Mouse (Mus musculus): ENCODE results near the gene Tlx1. TPM values are rescaled to one million over a fixed set of nuclear protein-coding genes. Genes with fewer than 3 reads are reported as not detected.

The Tlx1 gene
- polyA plus RNA-seq (2014; fragmentation: Nextera tagmentation; extraction: Ambion mirVana): 0.26 TPM in 1 of 2 replicates, not detected in the other

GRCm38 (mm10) chr19:45150490-45151181 is at the start of gene Tlx1:
TSS of gene Tlx1 (plus strand) at chr19:45150680.
- Histone ChIP-seq H3K9ac (ENCODE audit: low read depth, low read length) (no peak within 1 kb of the TSS), H3K27ac (ENCODE audit: low read depth, low read length) (no peak within 1 kb of the TSS), H3K9me3 (ENCODE audit: control insufficient read depth, low read length) (peaks cover 6% of the 10 kb centered on the region; the same call in 1 of the 2 replicates), H3K4me2 (replicated peaks; ENCODE audit: low read depth, low read length) (peak within 1 kb of the TSS; percentile 38), H3K27me3 (ENCODE audit: control insufficient read depth, insufficient read depth, low read length) (peaks cover 97% of the 10 kb centered on the region), H3K4me1 (ENCODE audit: control insufficient read depth, insufficient read depth, low read length) (peaks cover 8% of the 10 kb centered on the region; the same call in 1 of the 2 replicates), H3K36me3 (ENCODE audit: control insufficient read depth, insufficient read depth, low read length) (no peaks in the 10 kb centered on the region), H3K4me3 (ENCODE audit: low read length) (peak within 1 kb of the TSS; percentile 19)
- ATAC-seq (ENCODE audit: low FRiP score, low TSS enrichment): 0 out of 2 replicates have a peak, but pooled peaks have one; percentile 18
- 1% methylated on average over 55 of the region's 61 CpGs for WGBS

GRCm38 (mm10) chr19:45105591-45105990 is 44.9 kb upstream of the Tlx1 start:
- WGBS: 37% methylated on average over 1 of the region's 1 CpGs
- no peaks in the 10 kb centered on the region for H3K9me3 ChIP-seq (ENCODE audit: control insufficient read depth, low read length)
- H3K27ac ChIP-seq (ENCODE audit: low read depth, low read length): no peak overlapping the region
- ATAC-seq (ENCODE audit: low FRiP score, low TSS enrichment): no peak
- H3K9ac ChIP-seq (ENCODE audit: low read depth, low read length): no peak overlapping the region
- H3K4me3 ChIP-seq (ENCODE audit: low read length): no peak overlapping the region
- H3K27me3 ChIP-seq (ENCODE audit: control insufficient read depth, insufficient read depth, low read length): peaks cover 72% of the 10 kb centered on the region
- H3K4me1 ChIP-seq (ENCODE audit: control insufficient read depth, insufficient read depth, low read length): 0 out of 2 replicates have a peak, but pooled peaks cover 5% of the 10 kb centered on the region
- no peaks in the 10 kb centered on the region for H3K36me3 ChIP-seq (ENCODE audit: control insufficient read depth, insufficient read depth, low read length)
- no peak overlapping the region for H3K4me2 ChIP-seq (replicated peaks; ENCODE audit: low read depth, low read length)

GRCm38 (mm10) chr19:45106689-45107088 is 43.8 kb upstream of the Tlx1 start:
- H3K4me3 ChIP-seq (ENCODE audit: low read length): no peak overlapping the region
- 0 out of 2 replicates have a peak, but pooled peaks cover 5% of the 10 kb centered on the region for H3K4me1 ChIP-seq (ENCODE audit: control insufficient read depth, insufficient read depth, low read length)
- WGBS: 34% methylated on average over 6 of the region's 6 CpGs
- H3K36me3 ChIP-seq (ENCODE audit: control insufficient read depth, insufficient read depth, low read length): no peaks in the 10 kb centered on the region
- ATAC-seq (ENCODE audit: low FRiP score, low TSS enrichment): no peak
- no peaks in the 10 kb centered on the region for H3K9me3 ChIP-seq (ENCODE audit: control insufficient read depth, low read length)
- peaks cover 68% of the 10 kb centered on the region for H3K27me3 ChIP-seq (ENCODE audit: control insufficient read depth, insufficient read depth, low read length)
- H3K4me2 ChIP-seq (replicated peaks; ENCODE audit: low read depth, low read length): no peak overlapping the region
- no peak overlapping the region for H3K27ac ChIP-seq (ENCODE audit: low read depth, low read length)
- H3K9ac ChIP-seq (ENCODE audit: low read depth, low read length): no peak overlapping the region

- Histone ChIP-seq H3K4me3 (ENCODE audit: low read length) (no peak overlapping the region), H3K27ac (ENCODE audit: low read depth, low read length) (no peak overlapping the region), H3K4me2 (replicated peaks; ENCODE audit: low read depth, low read length) (no peak overlapping the region), H3K27me3 (ENCODE audit: control insufficient read depth, insufficient read depth, low read length) (peaks cover 40% of the 10 kb centered on the region), H3K36me3 (ENCODE audit: control insufficient read depth, insufficient read depth, low read length) (no peaks in the 10 kb centered on the region), H3K9me3 (ENCODE audit: control insufficient read depth, low read length) (no peaks in the 10 kb centered on the region), H3K9ac (ENCODE audit: low read depth, low read length) (no peak overlapping the region), H3K4me1 (ENCODE audit: control insufficient read depth, insufficient read depth, low read length) (peaks cover 17% of the 10 kb centered on the region)
- 80% methylated on average over 8 of the region's 8 CpGs for WGBS
- ATAC-seq (ENCODE audit: low FRiP score, low TSS enrichment): no peak
Observed at GRCm38 (mm10) chr19:45110681-45111080, 39.8 kb upstream of the Tlx1 start.

- Histone ChIP-seq H3K4me2 (replicated peaks; ENCODE audit: low read depth, low read length) (no peak overlapping the region), H3K4me1 (ENCODE audit: control insufficient read depth, insufficient read depth, low read length) (peaks cover 17% of the 10 kb centered on the region), H3K9ac (ENCODE audit: low read depth, low read length) (no peak overlapping the region), H3K4me3 (ENCODE audit: low read length) (no peak overlapping the region), H3K27me3 (ENCODE audit: control insufficient read depth, insufficient read depth, low read length) (peaks cover 38% of the 10 kb centered on the region), H3K27ac (ENCODE audit: low read depth, low read length) (no peak overlapping the region), H3K36me3 (ENCODE audit: control insufficient read depth, insufficient read depth, low read length) (no peaks in the 10 kb centered on the region), H3K9me3 (ENCODE audit: control insufficient read depth, low read length) (no peaks in the 10 kb centered on the region)
- 77% methylated on average over 6 of the region's 6 CpGs for WGBS
- ATAC-seq (ENCODE audit: low FRiP score, low TSS enrichment): no peak
Observed at GRCm38 (mm10) chr19:45112444-45112843, 38.0 kb upstream of the Tlx1 start.

- H3K4me1 ChIP-seq (ENCODE audit: control insufficient read depth, insufficient read depth, low read length): peaks cover 17% of the 10 kb centered on the region
- no peaks in the 10 kb centered on the region for H3K9me3 ChIP-seq (ENCODE audit: control insufficient read depth, low read length)
- H3K9ac ChIP-seq (ENCODE audit: low read depth, low read length): no peak overlapping the region
- ATAC-seq (ENCODE audit: low FRiP score, low TSS enrichment): peak; percentile 78
- no peak overlapping the region for H3K27ac ChIP-seq (ENCODE audit: low read depth, low read length)
- H3K27me3 ChIP-seq (ENCODE audit: control insufficient read depth, insufficient read depth, low read length): peaks cover 43% of the 10 kb centered on the region
- peak overlapping the region; percentile 26; the same call in 1 of the 2 replicates for H3K4me2 ChIP-seq (replicated peaks; ENCODE audit: low read depth, low read length)
- H3K4me3 ChIP-seq (ENCODE audit: low read length): no peak overlapping the region
- no peaks in the 10 kb centered on the region for H3K36me3 ChIP-seq (ENCODE audit: control insufficient read depth, insufficient read depth, low read length)
- 3% methylated on average over 17 of the region's 18 CpGs for WGBS
Observed at GRCm38 (mm10) chr19:45113791-45114460, 36.6 kb upstream of the Tlx1 start.

- H3K4me3 ChIP-seq (ENCODE audit: low read length): no peak overlapping the region
- H3K9me3 ChIP-seq (ENCODE audit: control insufficient read depth, low read length): no peaks in the 10 kb centered on the region
- ATAC-seq (ENCODE audit: low FRiP score, low TSS enrichment): no peak
- peaks cover 17% of the 10 kb centered on the region for H3K4me1 ChIP-seq (ENCODE audit: control insufficient read depth, insufficient read depth, low read length)
- no peaks in the 10 kb centered on the region for H3K36me3 ChIP-seq (ENCODE audit: control insufficient read depth, insufficient read depth, low read length)
- no peak overlapping the region for H3K27ac ChIP-seq (ENCODE audit: low read depth, low read length)
- no peak overlapping the region for H3K9ac ChIP-seq (ENCODE audit: low read depth, low read length)
- no peak overlapping the region for H3K4me2 ChIP-seq (replicated peaks; ENCODE audit: low read depth, low read length)
- H3K27me3 ChIP-seq (ENCODE audit: control insufficient read depth, insufficient read depth, low read length): peaks cover 38% of the 10 kb centered on the region
- 42% methylated on average over 2 of the region's 3 CpGs for WGBS
Observed at GRCm38 (mm10) chr19:45114772-45115171, 35.7 kb upstream of the Tlx1 start.

- Histone ChIP-seq H3K4me1 (ENCODE audit: control insufficient read depth, insufficient read depth, low read length) (peaks cover 17% of the 10 kb centered on the region), H3K27ac (ENCODE audit: low read depth, low read length) (no peak overlapping the region), H3K27me3 (ENCODE audit: control insufficient read depth, insufficient read depth, low read length) (peaks cover 47% of the 10 kb centered on the region), H3K9ac (ENCODE audit: low read depth, low read length) (no peak overlapping the region), H3K36me3 (ENCODE audit: control insufficient read depth, insufficient read depth, low read length) (no peaks in the 10 kb centered on the region), H3K4me3 (ENCODE audit: low read length) (no peak overlapping the region), H3K4me2 (replicated peaks; ENCODE audit: low read depth, low read length) (no peak overlapping the region), H3K9me3 (ENCODE audit: control insufficient read depth, low read length) (no peaks in the 10 kb centered on the region)
- ATAC-seq (ENCODE audit: low FRiP score, low TSS enrichment): no peak
- whole genome bisulfite sequencing: 64% methylated on average over 1 of the region's 1 CpGs
Observed at GRCm38 (mm10) chr19:45116798-45117197, 33.7 kb upstream of the Tlx1 start.
